Mouse (Mus musculus): ENCODE measurements around the gene Hmg20b.
A peak's percentile ranks its signal among the peaks of the same experiment; 100 is the strongest.

Hmg20b gene

GRCm38 (mm10) chr10:81305663-81306062, 44.6 kb downstream of the Hmg20b start:
- DNase-seq (ENCODE audit: low read depth, low spot score): no peak

GRCm38 (mm10) chr10:81304597-81305238, 45.6 kb downstream of the Hmg20b start:
- DNase-seq (ENCODE audit: low read depth, low spot score): peak; percentile 69

GRCm38 (mm10) chr10:81303761-81304160, 46.5 kb downstream of the Hmg20b start:
- DNase-seq (ENCODE audit: low read depth, low spot score): no peak

GRCm38 (mm10) chr10:81303258-81303657, 47.0 kb downstream of the Hmg20b start:
- DNase-seq (ENCODE audit: low read depth, low spot score): no peak

- DNase-seq (ENCODE audit: low read depth, low spot score): no peak
These were observed 47.5 kb downstream of the Hmg20b start for GRCm38 (mm10) chr10:81302781-81303218.

GRCm38 (mm10) chr10:81302288-81302687, 48.0 kb downstream of the Hmg20b start:
- no peak for DNase-seq (ENCODE audit: low read depth, low spot score)

GRCm38 (mm10) chr10:81301321-81301720, 49.0 kb downstream of the Hmg20b start:
- DNase-seq (ENCODE audit: low read depth, low spot score): no peak

- DNase-seq (ENCODE audit: low read depth, low spot score): no peak
These were observed 49.9 kb downstream of the Hmg20b start for GRCm38 (mm10) chr10:81300352-81300907.

GRCm38 (mm10) chr10:81299585-81300351, 50.5 kb downstream of the Hmg20b start:
- DNase-seq (ENCODE audit: low read depth, low spot score): no peak

- no peak for DNase-seq (ENCODE audit: low read depth, low spot score)
These were observed 51.7 kb downstream of the Hmg20b start for GRCm38 (mm10) chr10:81298369-81299100.

GRCm38 (mm10) chr10:81297845-81298244, 52.4 kb downstream of the Hmg20b start:
- DNase-seq (ENCODE audit: low read depth, low spot score): no peak

GRCm38 (mm10) chr10:81297246-81297645, 53.0 kb downstream of the Hmg20b start:
- DNase-seq (ENCODE audit: low read depth, low spot score): no peak
